Mouse (Mus musculus) naive thymus-derived CD4-positive, alpha-beta T cell, adult 5 months (primary cell): Measurements from ENCODE around the gene Slc35d1. TPM values are rescaled to one million over a fixed set of nuclear protein-coding genes. Genes with fewer than 3 reads are reported as not detected.

ENCODE experiments used
- polyA plus RNA-seq: library from polyadenylated mRNA; unstranded; fragments of 100-300 nt; shearing (Covaris generic); gene quantifications from one replicate; pipeline ENCODE4 v1.2.1, GENCODE M21; 2017

Gene Slc35d1
- polyA plus RNA-seq: 61.8 TPM

GRCm38 (mm10) chr4:103214925-103215820, at the start of gene Slc35d1:
Gene Slc35d1 (minus strand): TSS chr4:103215164.

Other genes with a start within 250 kb of the Slc35d1 start
- not detected for gene Tctex1d1, start 236.6 kb downstream of the Slc35d1 start, polyA plus RNA-seq
- gene Insl5, start 188.3 kb downstream of the Slc35d1 start, polyA plus RNA-seq: not detected
- gene Mier1, start 100.8 kb downstream of the Slc35d1 start, polyA plus RNA-seq: 86.2 TPM
- 1.4 TPM for gene Wdr78, start 100.6 kb downstream of the Slc35d1 start, polyA plus RNA-seq
- not detected for gene 4921539E11Rik, start 75.7 kb upstream of the Slc35d1 start, polyA plus RNA-seq
- gene Oma1, start 98.6 kb upstream of the Slc35d1 start, polyA plus RNA-seq: 20.0 TPM